Mouse (Mus musculus): ENCODE results near the gene Vwa5b1.
A peak's percentile ranks its signal among the peaks of the same experiment; 100 is the strongest.

The Vwa5b1 gene

GRCm38 (mm10) chr4:138635428-138636145 is at the start of gene Vwa5b1:
Vwa5b1 (minus strand) TSS chr4:138635884.
- peak; percentile 30 to 31 for DNase-seq (ENCODE audit: low spot score in 2 of 2)

DNA sequence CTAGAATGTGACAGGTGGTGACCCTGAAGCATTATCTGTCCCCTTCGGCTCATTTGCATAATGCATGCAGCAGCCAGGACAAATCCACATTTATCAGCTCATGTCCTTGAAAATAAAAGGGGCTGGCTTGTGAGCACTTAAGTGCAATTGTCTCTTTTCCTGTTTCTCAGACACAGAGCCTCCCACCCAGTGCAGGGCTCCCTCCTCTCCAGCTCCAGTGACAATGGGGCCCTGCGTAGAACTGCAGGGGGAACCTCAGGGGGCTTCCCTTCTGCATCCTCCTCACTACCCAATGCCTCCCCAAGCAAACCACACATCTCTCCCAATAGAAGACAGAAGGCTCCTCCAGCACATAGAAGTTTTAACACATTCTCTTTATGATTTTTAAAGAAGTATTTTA is 47.1 kb upstream of the Vwa5b1 start:
- DNase-seq (ENCODE audit: low spot score in 2 of 2): no peak

GRCm38 (mm10) chr4:138680124-138680523 is 44.4 kb upstream of the Vwa5b1 start:
- no peak for DNase-seq (ENCODE audit: low spot score in 2 of 2)

DNA sequence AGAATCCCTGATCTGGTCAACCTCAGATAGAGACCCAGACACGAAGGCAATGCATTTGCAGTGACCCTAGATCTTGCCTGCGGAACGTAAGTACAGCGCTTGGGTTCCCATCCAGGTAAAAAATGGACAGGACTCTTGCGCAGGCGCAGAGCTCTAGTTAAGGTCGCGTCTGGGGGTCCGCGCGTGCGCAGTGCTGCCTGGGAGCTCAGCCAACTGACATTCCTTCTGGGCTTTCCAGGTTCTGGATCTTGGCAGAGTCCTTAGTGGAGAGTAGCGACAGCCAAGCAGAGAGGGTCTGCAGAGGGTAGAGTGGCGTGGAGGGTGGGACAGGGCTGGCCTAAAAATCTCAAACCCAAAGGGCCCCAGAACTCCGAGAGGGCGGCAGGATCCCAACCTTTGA is 41.9 kb upstream of the Vwa5b1 start:
- peak; percentile 91 to 92 for DNase-seq (ENCODE audit: low spot score in 2 of 2)

DNA sequence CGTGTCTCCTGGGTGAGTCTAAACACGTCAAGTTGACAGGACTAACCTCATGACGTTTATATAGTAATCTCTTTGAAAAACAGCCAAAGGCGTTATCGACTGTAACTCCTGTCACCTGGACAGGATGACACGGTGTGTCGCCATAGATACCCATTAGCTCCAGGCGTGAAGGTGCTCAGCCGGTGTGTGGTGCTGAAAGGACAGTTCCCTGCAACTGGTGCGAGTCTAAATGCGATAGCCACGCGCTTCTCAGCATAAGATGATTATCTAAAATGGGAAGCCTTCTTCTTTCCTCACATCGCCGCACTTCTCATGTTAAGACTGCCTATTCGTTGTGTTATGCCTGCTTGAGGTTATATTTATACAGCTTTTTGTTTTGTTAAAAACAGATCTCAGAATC is 40.8 kb upstream of the Vwa5b1 start:
- no peak for DNase-seq (ENCODE audit: low spot score in 2 of 2)

DNA sequence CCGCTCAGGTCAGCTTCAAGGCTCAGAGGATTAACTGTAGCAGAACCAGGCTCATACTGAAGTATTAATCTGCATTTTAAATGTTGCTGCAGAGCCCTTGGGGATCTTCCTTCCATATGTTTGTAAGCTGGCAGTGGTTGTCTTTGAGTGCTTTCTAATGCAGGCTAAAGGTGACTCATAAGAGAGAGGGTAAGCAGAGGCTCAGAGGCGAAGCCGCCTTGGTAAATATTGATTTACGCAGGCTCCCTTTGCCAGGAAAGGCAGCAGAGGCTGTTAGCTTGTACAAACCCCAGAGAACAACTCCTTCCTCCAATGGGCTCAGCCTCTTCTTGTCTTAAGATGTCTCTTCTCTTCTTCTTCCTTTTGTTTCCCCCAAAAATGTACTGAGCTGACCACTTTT is 36.5 kb upstream of the Vwa5b1 start:
- no peak for DNase-seq (ENCODE audit: low spot score in 2 of 2)

DNA sequence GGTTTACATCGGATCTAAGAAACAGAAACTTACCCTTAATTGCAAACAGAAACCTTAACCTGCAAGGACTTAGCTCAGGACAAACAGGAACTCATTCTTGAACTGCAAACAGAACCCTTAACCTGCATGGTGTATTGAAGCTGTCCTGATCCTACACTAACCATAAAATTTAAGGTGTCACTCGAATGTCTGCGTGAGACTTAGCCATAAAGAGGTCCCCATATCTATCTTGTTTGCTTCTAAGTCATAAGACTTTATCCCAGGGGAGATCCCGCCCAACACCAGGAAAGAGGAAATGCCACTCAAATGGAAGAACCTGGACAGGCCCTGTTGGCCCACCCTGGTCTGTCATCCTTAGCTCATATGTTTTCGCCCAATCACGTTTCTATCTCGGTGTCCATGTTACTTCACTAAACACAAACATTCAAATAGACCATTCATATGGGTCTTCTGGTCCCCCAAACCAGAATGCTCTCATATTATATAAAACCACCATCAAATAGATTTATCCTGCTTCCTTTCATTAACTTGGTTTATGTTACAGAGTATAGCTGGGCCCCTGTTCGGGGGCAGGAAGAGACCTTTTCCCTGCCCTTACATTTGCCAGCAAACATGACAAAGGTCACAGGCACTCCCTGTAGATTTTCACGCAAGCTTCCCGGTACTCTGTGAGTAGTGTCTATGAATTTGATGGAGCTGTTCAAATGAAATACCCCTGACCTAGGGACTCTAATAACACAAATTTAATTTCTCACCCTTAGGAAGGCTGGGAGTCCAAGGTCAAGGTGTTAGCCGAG is 34.6 kb upstream of the Vwa5b1 start:
- no peak for DNase-seq (ENCODE audit: low spot score in 2 of 2)

DNA sequence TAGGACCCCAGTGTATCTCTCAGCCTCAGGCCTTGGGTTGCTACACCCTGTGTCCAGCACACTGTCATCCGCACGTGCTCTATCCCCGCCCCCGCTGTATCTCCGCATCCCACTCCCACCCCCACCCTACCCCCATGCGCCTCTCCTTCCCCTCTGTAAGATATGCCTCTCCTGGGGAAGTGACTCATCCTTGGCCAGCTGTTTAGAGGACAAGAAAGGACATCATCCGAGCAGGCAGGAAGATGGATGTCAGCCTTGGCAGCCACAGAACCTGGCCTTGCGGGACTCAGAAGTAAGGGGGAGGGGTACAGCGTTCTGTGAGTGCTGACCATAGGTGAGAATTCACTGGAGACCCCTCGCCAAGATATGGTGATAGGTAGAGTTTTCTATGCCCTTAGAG is 30.8 kb upstream of the Vwa5b1 start:
- no peak for DNase-seq (ENCODE audit: low spot score in 2 of 2)

GRCm38 (mm10) chr4:138659936-138660602 is 24.4 kb upstream of the Vwa5b1 start:
- DNase-seq (ENCODE audit: low spot score in 2 of 2): peak; percentile 49 to 70

DNA sequence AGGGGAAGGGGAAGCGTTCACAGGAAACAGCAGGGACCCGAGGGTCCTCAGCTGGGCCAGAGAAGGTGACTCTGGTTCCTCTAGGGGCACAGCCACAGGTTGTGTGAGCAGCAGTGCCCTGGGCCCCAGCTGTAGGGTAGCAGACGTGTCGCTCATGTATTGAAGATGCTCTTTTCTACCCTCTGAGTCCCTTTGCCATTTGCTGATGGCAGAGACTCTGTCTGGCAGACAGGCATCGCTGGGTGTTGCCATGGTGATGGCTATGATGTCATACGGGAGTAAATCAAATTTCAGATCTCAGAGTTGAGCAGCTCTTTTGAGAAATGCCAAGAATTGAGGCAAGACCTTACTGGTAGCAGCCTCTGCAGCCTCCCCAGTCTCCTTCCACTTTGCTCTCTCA is 17.4 kb upstream of the Vwa5b1 start:
- DNase-seq (ENCODE audit: low spot score in 2 of 2): peak; percentile 77 to 83

DNA sequence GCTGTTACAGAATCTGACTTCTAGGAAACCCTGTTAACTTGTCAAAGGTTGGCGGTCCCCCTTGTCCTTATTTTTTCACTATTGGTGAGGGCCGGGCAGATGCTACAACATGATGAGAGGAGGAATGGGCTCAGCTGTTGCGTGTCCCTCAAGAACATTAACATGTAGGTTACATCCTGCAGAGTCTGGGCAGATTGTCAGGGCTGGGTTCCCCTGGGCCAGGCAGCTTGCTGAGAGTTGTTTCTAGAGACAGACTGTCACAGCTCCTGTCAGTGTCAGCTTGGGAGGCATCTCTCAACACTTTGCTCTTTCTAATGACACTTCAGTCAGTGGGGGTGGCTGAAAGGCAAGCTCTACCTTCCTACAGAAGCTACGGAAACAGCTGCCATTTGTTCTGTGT is 16.2 kb upstream of the Vwa5b1 start:
- DNase-seq (ENCODE audit: low spot score in 2 of 2): no peak

DNA sequence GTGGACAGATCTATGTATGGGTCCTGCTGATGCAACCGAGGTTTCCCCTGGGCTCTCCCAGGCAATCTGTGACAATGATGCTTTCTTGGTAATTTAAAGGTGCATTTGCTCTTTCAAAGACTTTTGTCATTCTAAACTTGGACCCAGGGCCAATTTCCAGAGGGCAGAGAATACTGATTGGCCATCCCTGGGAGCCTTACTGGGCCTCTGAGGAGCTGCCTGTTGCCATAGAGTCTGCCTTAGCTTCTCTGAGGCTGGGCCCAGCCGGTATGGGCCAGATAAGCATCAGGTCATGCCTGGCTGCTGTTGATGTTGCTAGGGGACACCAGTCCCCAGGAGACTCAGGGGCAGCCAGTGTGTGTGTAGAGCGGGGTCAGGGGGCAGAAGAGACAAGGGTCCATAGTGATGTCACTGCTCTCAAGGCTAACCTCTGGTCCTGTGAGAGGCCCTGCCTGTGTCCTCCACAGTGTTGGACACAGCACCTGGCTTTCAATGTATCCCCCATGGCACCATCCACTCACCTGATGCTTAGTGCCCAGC is 12.5 kb upstream of the Vwa5b1 start:
- DNase-seq (ENCODE audit: low spot score in 2 of 2): no peak

GRCm38 (mm10) chr4:138642272-138642671 is 6.6 kb upstream of the Vwa5b1 start:
- no peak for DNase-seq (ENCODE audit: low spot score in 2 of 2)

DNA sequence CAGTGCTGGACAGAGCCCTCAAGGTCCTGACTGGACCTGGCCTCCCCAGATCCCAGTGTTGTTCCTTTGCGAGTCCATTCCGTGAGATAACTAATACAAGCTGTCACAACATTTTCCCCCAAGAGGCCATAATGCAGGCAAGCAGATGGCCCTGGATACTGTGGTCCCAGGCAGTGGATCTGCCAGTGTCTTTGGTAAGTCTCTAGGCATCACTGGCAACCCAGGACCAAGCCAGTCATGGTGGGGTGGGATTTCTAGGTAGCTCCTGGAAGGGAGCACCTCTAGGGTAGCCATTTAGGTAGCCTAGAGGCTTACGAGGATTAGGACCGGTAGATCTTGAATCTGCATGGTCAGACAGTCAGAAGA is 445 bp upstream of the Vwa5b1 start:
- no peak for DNase-seq (ENCODE audit: low spot score in 2 of 2)

- DNase-seq (ENCODE audit: low spot score in 2 of 2): no peak
Measured at GRCm38 (mm10) chr4:138628256-138628655, 7.4 kb downstream of the Vwa5b1 start.

DNA sequence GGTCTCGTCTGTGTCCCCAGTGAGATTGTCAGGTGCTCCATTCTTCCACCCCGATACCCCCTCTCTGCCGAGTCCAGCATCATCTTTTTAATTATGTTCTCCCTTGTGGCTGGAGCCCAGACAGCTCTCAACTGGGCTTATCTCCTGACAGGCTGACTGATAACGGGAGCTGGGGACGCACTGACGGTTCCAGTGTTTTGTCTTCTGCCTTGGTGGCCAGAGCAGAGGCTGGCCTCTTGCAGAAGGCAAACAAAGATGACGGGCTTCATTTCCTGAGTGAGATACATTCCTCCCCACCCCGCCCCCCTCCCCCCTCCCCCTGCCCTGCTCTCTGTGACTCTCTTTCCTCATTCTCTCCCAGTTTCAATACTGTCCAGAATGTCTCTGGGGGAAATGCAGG is 21.2 kb downstream of the Vwa5b1 start:
- DNase-seq (ENCODE audit: low spot score in 2 of 2): no peak

GRCm38 (mm10) chr4:138601926-138602325 is 33.8 kb downstream of the Vwa5b1 start:
- no peak for DNase-seq (ENCODE audit: low spot score in 2 of 2)

DNA sequence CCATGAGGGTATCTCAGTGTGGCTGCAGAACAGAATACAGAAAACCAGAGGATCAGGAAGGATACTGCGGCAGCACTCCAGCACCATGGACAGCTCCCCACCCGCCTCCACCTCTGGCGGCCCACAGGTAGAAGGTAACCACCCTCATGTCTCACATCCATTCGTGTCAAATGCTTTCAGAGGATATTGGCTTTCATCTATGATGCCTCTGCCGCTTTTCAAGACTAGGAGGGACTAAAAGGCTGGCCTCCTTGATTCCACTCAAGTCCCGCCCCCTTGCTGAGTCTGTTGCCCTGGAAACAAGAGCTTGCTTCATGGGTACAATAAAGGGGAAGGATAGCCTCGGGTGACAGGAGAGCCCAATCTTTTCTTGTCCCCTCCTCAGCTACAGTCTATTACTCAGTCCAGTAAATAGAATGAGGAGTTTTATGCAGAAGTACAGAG is 37.8 kb downstream of the Vwa5b1 start:
- DNase-seq (ENCODE audit: low spot score in 2 of 2): peak; percentile 71 to 81

DNA sequence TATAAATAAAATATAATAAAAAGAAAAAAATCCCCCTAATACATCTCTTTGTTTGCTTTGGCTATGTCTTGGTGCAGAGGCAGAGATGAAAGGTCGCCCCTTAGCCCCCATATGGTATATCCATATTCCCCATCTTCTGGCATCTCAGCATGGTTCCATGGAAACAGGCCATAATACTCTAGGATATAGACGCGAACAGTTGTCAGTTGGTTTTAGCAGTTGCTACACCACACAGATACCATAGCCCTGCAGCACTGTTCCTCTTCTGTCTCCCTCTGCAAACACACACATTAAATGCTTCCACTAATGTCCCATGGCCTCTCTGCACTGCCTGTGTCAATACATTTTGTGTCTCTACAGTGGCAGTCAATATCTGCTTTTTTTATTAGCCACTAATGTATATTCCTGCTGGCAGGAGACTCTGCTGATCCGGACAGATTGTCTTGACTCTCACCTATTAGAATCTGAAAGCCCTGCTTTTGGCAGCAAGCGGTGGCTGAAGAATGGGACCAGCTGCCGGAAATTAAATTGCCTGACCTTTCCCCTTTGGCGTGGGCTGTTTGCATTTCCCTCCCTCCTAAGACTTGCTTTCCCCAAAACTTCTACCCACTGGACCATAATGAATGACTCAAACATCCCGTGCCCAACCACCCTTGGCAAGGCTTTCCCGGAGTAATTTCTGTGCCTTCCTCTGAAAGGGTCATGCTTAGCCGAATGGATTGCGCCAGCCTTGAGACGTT is 39.1 kb downstream of the Vwa5b1 start:
- DNase-seq (ENCODE audit: low spot score in 2 of 2): no peak

DNA sequence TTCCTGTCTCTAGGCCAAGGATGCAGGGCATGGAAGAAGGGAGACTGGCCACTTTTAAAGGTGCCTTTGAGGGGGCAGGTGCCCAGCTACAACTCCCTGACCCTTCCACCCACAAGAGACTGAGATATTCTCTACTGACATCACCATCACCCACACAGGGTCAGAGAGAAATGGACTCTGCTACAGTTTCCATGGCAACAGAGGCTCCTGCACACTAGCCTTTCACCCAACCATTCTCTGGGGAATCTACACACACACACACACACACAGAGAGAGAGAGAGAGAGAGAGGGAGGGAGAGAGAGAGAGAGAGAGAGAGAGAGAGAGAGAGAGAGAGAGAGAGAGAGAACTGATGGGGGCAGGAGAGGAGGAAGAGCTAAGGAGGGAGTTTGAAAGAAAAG is 50.7 kb downstream of the Vwa5b1 start:
- DNase-seq (ENCODE audit: low spot score in 2 of 2): no peak

- DNase-seq (ENCODE audit: low spot score in 2 of 2): no peak
Measured at GRCm38 (mm10) chr4:138582446-138582845, 53.2 kb downstream of the Vwa5b1 start.

DNA sequence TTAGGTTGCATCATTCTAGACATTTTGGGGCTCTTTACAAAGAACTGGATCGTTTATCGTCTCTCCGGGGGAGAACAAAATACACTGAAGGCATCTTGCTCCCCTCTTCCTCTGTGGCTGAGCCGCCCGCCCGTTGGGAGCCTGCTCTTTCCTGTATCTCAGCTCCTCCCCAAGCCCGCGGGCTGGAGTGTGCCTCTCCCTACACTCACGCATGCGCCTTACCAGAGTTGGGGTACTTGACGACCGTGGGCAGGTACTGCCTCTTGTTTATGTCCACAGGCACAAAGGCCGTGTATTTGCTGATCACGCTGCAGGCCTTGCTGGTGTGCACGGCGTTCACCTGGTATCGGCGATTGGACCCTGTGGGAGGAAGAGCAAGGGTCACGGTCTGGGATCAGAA is 57.3 kb downstream of the Vwa5b1 start:
- no peak for DNase-seq (ENCODE audit: low spot score in 2 of 2)
